Mouse (Mus musculus) embryonic facial prominence, embryonic 15.5 days (tissue): Measurements from ENCODE around the gene Apln. TPM values are rescaled to one million over a fixed set of nuclear protein-coding genes. Genes with fewer than 3 reads are reported as not detected.
A peak's percentile ranks its signal among the peaks of the same experiment; 100 is the strongest.

Experiments
- ATAC-seq: fragments of 200-750 bp; cut with Nextera tagmentation; 2 replicates; pipeline ENCODE4 v1.8.0; 2017; ENCODE audit warnings: low read depth, moderate TSS enrichment; ENCODE audit not compliant: insufficient number of reproducible peaks, low FRiP score, low TSS enrichment
- H3K27ac ChIP-seq: fragments of 300-500 bp; sonication (generic); replicated peaks from 2 replicates; pipeline ENCODE4 v1.5.1; 2015; ENCODE audit warnings: mild to moderate bottlenecking, inconsistent platforms
- H3K27me3 ChIP-seq: fragments of 300-500 bp; sonication (generic); 2 replicates; pipeline ENCODE4 v1.6.1; 2015; ENCODE audit warnings: inconsistent platforms
- H3K36me3 ChIP-seq: fragments of 300-500 bp; sonication (generic); 2 replicates; pipeline ENCODE4 v1.6.1; 2015; ENCODE audit warnings: mild to moderate bottlenecking, inconsistent platforms
- H3K4me1 ChIP-seq: fragments of 300-500 bp; sonication (generic); 2 replicates; pipeline ENCODE4 v1.6.1; 2015; ENCODE audit warnings: inconsistent platforms
- H3K4me2 ChIP-seq: fragments of 300-500 bp; sonication (generic); replicated peaks from 2 replicates; pipeline ENCODE4 v1.6.1; 2015; ENCODE audit warnings: mild to moderate bottlenecking, inconsistent platforms
- H3K4me3 ChIP-seq: fragments of 300-500 bp; sonication (generic); replicated peaks from 2 replicates; pipeline ENCODE4 v1.5.1; 2015; ENCODE audit warnings: mild to moderate bottlenecking, inconsistent platforms
- H3K9ac ChIP-seq: fragments of 300-500 bp; sonication (generic); 2 replicates; pipeline ENCODE4 v1.6.1; 2015; ENCODE audit warnings: inconsistent platforms
- H3K9me3 ChIP-seq: fragments of 300-500 bp; sonication (generic); replicated peaks from 2 replicates; pipeline ENCODE4 v1.6.1; 2016; ENCODE audit warnings: inconsistent platforms
- WGBS: fragments of 180-500 bp; shearing (Covaris S2); methylation state at CpG from one replicate; pipeline ENCODE4 v1.1.7; 2015; 5-methylcytosine and 5-hydroxymethylcytosine counted together
- polyA plus RNA-seq: library from polyadenylated mRNA; unstranded; fragments of >200 nt; fragmentation: Nextera tagmentation; extraction: Ambion mirVana; gene quantifications from 2 replicates; pipeline ENCODE4 v1.2.1, GENCODE M21; 2015

Apln gene
- polyA plus RNA-seq, 1 experiment from 2014 or later, result 11.2 TPM

GRCm38 (mm10) chrX:48053743-48054142 is 19.1 kb upstream of the Apln start:
- ATAC-seq, result no peak
- Histone ChIP-seq H3K4me3 (peak overlapping the region; percentile 36; the same call in 1 of the 2 replicates), H3K9ac (no peak overlapping the region), H3K9me3 (no peaks in the 10 kb centered on the region), H3K4me2 (peak overlapping the region; percentile 54), H3K4me1 (no peaks in the 10 kb centered on the region), H3K27me3 (no peaks in the 10 kb centered on the region), H3K36me3 (no peaks in the 10 kb centered on the region), H3K27ac (no peak overlapping the region)
- WGBS, result 48% methylated on average over 3 of the region's 3 CpGs

DNA sequence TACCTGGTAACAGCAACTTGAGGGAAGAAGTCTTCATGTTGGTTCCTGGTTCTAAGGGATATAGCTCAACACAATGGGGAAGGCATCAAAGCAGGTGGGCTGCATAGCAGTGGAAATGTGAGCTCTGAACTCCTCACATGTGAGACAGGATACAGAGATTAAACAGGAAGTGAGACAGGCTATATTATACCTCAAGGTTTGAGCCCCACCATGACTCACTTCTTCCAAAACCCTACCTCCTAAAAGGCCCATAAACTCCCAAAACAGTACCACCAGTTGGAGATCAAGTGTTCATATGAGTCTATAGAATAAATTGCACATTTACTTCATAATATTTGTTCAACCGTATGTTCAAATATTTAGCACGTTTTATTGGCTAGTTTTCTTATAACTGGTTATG is 11.7 kb upstream of the Apln start:
- no peak overlapping the region for H3K4me2 ChIP-seq
- 71% methylated on average over 2 of the region's 2 CpGs for WGBS
- no peak for ATAC-seq
- no peak overlapping the region for H3K4me3 ChIP-seq
- H3K36me3 ChIP-seq, result no peaks in the 10 kb centered on the region
- H3K9ac ChIP-seq, result no peak overlapping the region
- H3K27ac ChIP-seq, result no peak overlapping the region
- H3K9me3 ChIP-seq, result no peaks in the 10 kb centered on the region
- H3K27me3 ChIP-seq, result no peaks in the 10 kb centered on the region; the same call in 1 of the 2 replicates
- H3K4me1 ChIP-seq, result no peaks in the 10 kb centered on the region

DNA sequence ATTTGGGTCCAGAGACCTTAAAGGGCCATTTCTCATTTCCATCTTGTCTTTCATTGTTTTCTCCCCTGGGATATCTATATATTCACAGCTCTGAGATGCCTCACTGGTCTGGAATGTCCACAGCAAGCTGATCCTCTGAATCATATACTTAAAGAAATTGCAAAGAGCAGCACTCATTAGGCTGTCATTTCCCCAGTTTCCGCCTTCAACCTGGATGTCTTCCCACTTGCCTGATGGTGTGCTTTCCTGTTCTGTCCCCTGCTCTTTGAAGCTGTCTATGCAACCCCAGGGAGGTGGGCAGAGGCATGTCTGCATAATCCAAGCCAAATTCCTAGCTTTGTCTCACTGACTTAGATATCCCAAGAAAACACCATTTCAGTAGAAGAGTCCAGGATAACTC is 9.6 kb upstream of the Apln start:
- H3K4me1 ChIP-seq, result no peaks in the 10 kb centered on the region
- WGBS, result 75% methylated on average over 1 of the region's 1 CpGs
- H3K27me3 ChIP-seq, result no peaks in the 10 kb centered on the region; the same call in 1 of the 2 replicates
- H3K9me3 ChIP-seq, result no peaks in the 10 kb centered on the region
- H3K4me3 ChIP-seq, result no peak overlapping the region
- no peaks in the 10 kb centered on the region for H3K36me3 ChIP-seq
- no peak overlapping the region for H3K27ac ChIP-seq
- no peak for ATAC-seq
- no peak overlapping the region for H3K4me2 ChIP-seq
- H3K9ac ChIP-seq, result no peak overlapping the region

GRCm38 (mm10) chrX:48042748-48043147 is 8.1 kb upstream of the Apln start:
- H3K27ac ChIP-seq, result no peak overlapping the region
- 65% methylated on average over 4 of the region's 4 CpGs for WGBS

DNA sequence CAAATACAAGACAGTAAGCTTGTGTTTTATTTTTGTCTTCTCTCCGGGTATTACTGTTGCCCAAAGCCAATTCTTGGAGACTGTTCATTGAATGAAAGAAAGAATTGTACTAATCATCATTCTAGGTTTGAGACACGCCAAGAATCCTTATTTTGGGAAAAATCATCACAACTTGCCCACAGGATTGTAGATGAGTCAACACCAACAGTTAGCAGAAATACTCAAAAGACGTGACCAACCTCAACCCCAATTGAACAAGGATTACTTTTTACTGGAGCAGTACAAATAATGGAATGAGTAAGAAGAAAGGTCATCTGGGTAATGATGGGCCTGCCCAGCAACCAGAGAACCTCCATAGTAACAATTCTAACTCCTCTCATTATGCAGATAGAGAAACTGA is 5.7 kb upstream of the Apln start:
- H3K4me1 ChIP-seq, result no peaks in the 10 kb centered on the region
- no peak overlapping the region for H3K4me3 ChIP-seq
- H3K9ac ChIP-seq, result no peak overlapping the region
- no peaks in the 10 kb centered on the region for H3K36me3 ChIP-seq
- no peak overlapping the region for H3K27ac ChIP-seq
- H3K4me2 ChIP-seq, result no peak overlapping the region
- no peaks in the 10 kb centered on the region; the same call in none of the 2 replicates for H3K27me3 ChIP-seq
- no peak for ATAC-seq
- WGBS, result 63% methylated on average over 3 of the region's 3 CpGs
- H3K9me3 ChIP-seq, result no peaks in the 10 kb centered on the region

More at GRCm38 (mm10) chrX:48042748-48043147, 8.1 kb upstream of the Apln start:
- Histone ChIP-seq H3K36me3 (no peaks in the 10 kb centered on the region), H3K4me2 (no peak overlapping the region), H3K9ac (no peak overlapping the region), H3K4me1 (no peaks in the 10 kb centered on the region), H3K9me3 (no peaks in the 10 kb centered on the region), H3K4me3 (no peak overlapping the region), H3K27me3 (no peaks in the 10 kb centered on the region; the same call in none of the 2 replicates)
- no peak for ATAC-seq

DNA sequence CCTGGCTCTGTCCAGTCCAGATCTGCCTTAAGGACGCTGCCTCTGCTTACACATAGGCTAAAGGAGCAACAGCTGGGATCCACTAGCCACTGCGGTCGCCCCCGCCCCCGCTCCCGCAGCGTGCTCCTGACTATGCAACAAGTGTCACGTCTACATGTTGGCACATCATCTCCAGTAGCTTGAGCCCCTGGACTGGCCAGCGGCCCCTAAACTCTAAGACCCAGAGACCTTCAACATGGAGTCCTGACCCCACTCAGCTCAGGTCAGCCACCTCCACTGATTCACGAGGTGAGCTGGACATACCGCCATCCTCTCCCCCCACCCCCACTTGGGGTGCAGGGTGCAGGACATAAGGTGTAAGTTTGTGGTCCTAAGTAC is 898 bp downstream of the Apln start:
- whole genome bisulfite sequencing, result 34% methylated on average over 11 of the region's 11 CpGs
- Histone ChIP-seq H3K4me2 (peak overlapping the region; percentile 72), H3K36me3 (no peaks in the 10 kb centered on the region), H3K27ac (no peak overlapping the region), H3K4me3 (peak overlapping the region; percentile 48), H3K9ac (no peak overlapping the region), H3K9me3 (no peaks in the 10 kb centered on the region), H3K4me1 (no peaks in the 10 kb centered on the region; the same call in 1 of the 2 replicates), H3K27me3 (no peaks in the 10 kb centered on the region; the same call in 1 of the 2 replicates)
- ATAC-seq, result no peak

DNA sequence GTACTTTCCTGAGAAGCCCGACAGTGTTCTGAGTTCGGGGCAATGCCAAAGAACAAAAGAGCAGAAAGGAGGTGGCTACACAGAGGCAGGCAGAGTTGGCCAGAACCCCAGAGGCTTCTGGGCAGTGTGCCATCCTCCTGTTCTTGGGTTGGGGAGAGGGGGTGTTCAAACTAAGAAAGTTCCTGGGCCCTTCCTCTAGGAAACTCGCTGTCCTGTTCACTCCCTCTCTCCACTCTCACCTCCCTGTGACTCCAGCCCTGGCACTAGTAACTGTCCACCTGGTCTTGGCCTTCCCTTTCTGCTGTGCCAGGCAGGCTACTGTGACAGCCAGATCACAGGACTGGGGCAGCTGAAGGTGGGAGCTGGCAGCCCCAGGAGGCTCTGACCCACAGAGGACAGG is 1.6 kb downstream of the Apln start:
- H3K4me2 ChIP-seq, result peak overlapping the region; percentile 72; the same call in 1 of the 2 replicates
- no peaks in the 10 kb centered on the region for H3K27me3 ChIP-seq
- 62% methylated on average over 3 of the region's 3 CpGs for WGBS
- no peak overlapping the region for H3K9ac ChIP-seq
- no peak overlapping the region for H3K27ac ChIP-seq
- H3K4me1 ChIP-seq, result no peaks in the 10 kb centered on the region; the same call in 1 of the 2 replicates
- ATAC-seq, result no peak
- H3K4me3 ChIP-seq, result peak overlapping the region; percentile 48
- no peaks in the 10 kb centered on the region for H3K36me3 ChIP-seq
- H3K9me3 ChIP-seq, result no peaks in the 10 kb centered on the region

- no peak overlapping the region for H3K9ac ChIP-seq
- ATAC-seq, result no peak
Measured at GRCm38 (mm10) chrX:48031866-48032265, 2.8 kb downstream of the Apln start.

DNA sequence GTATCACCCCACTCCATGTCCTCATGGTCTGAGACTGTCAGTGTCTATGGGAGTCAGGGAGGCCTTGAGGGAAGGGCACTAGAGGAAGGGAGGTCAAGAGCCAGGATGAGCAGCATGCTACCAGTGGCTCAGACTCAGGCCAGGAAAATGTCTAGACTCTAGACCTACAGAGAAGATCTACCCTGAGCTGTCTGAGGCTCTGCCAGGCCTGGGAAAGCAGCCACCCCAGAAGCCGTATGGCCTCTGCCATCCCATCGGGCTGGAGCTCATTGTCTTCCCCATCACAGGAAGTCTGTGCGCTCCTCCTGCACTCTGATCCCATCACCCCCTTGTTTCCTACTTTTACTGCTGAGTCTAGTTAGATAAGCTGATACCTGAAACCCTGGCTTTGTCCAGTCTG is 4.1 kb downstream of the Apln start:
- Histone ChIP-seq H3K9ac (no peak overlapping the region), H3K4me1 (no peaks in the 10 kb centered on the region; the same call in 1 of the 2 replicates), H3K36me3 (no peaks in the 10 kb centered on the region), H3K9me3 (no peaks in the 10 kb centered on the region), H3K27ac (no peak overlapping the region), H3K4me2 (no peak overlapping the region), H3K27me3 (no peaks in the 10 kb centered on the region), H3K4me3 (no peak overlapping the region)
- WGBS, result 61% methylated on average over 3 of the region's 3 CpGs
- ATAC-seq, result no peak

More at GRCm38 (mm10) chrX:48031866-48032265, 2.8 kb downstream of the Apln start:
- no peaks in the 10 kb centered on the region; the same call in 1 of the 2 replicates for H3K4me1 ChIP-seq
- no peaks in the 10 kb centered on the region for H3K36me3 ChIP-seq
- no peak overlapping the region for H3K27ac ChIP-seq
- no peak overlapping the region for H3K4me2 ChIP-seq
- H3K9me3 ChIP-seq, result no peaks in the 10 kb centered on the region
- H3K4me3 ChIP-seq, result no peak overlapping the region
- 69% methylated on average over 5 of the region's 5 CpGs for WGBS
- no peaks in the 10 kb centered on the region for H3K27me3 ChIP-seq

- H3K4me2 ChIP-seq, result no peak overlapping the region
- H3K4me3 ChIP-seq, result no peak overlapping the region
- H3K27me3 ChIP-seq, result peaks cover 3% of the 10 kb centered on the region; the same call in 1 of the 2 replicates
- 90% methylated on average over 1 of the region's 1 CpGs for WGBS
- H3K9me3 ChIP-seq, result no peaks in the 10 kb centered on the region
- H3K27ac ChIP-seq, result no peak overlapping the region
- no peaks in the 10 kb centered on the region for H3K4me1 ChIP-seq
- no peaks in the 10 kb centered on the region for H3K36me3 ChIP-seq
- H3K9ac ChIP-seq, result no peak overlapping the region
- ATAC-seq, result no peak
Measured at GRCm38 (mm10) chrX:48022811-48023210, 11.8 kb downstream of the Apln start.

- Histone ChIP-seq H3K27ac (no peak overlapping the region), H3K27me3 (peaks cover 3% of the 10 kb centered on the region; the same call in 1 of the 2 replicates), H3K9ac (no peak overlapping the region), H3K4me3 (no peak overlapping the region), H3K9me3 (no peaks in the 10 kb centered on the region), H3K4me1 (no peaks in the 10 kb centered on the region), H3K36me3 (no peaks in the 10 kb centered on the region), H3K4me2 (no peak overlapping the region)
- ATAC-seq, result no peak
- WGBS, result 12% methylated on average over 5 of the region's 5 CpGs
Measured at GRCm38 (mm10) chrX:48019940-48020339, 14.7 kb downstream of the Apln start.

DNA sequence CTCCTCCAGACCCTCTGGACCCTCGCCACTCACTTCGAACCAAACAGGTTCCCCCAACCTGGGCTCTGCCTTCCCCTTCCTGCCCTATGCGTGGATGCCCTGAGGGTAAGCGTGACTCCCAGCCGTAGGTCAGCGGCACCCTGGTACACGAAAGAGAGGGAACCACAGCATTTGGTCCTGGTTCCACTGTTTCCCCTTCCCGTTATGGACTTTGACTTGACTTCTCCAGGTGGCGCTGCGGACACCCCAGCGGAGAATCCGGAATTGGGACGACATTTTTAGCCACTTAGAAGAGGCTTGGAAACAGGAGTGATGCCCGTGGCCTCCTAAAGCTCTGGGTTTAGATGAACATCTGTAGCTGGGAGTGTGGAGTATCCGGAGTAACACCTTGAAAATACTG is 15.3 kb downstream of the Apln start:
- H3K27ac ChIP-seq, result no peak overlapping the region
- no peak for ATAC-seq

More for the DNA sequence above, 15.3 kb downstream of the Apln start:
- Histone ChIP-seq H3K27me3 (peaks cover 3% of the 10 kb centered on the region; the same call in 1 of the 2 replicates), H3K4me3 (no peak overlapping the region), H3K4me1 (no peaks in the 10 kb centered on the region), H3K36me3 (no peaks in the 10 kb centered on the region), H3K4me2 (no peak overlapping the region), H3K9ac (no peak overlapping the region), H3K9me3 (no peaks in the 10 kb centered on the region)
- 29% methylated on average over 15 of the region's 15 CpGs for WGBS
